Mouse (Mus musculus) CH12F3 (cell line): ENCODE data around the gene Tmem40.

Source experiments
- in situ Hi-C: fragments of 300-500 bp; cut with MboI; formaldehyde crosslinking; loops from 2 replicates; pipeline ENCODE4 v1.14.3; 2020; ENCODE audit warnings: low sequenced_read_pairs

The Tmem40 gene

DNA sequence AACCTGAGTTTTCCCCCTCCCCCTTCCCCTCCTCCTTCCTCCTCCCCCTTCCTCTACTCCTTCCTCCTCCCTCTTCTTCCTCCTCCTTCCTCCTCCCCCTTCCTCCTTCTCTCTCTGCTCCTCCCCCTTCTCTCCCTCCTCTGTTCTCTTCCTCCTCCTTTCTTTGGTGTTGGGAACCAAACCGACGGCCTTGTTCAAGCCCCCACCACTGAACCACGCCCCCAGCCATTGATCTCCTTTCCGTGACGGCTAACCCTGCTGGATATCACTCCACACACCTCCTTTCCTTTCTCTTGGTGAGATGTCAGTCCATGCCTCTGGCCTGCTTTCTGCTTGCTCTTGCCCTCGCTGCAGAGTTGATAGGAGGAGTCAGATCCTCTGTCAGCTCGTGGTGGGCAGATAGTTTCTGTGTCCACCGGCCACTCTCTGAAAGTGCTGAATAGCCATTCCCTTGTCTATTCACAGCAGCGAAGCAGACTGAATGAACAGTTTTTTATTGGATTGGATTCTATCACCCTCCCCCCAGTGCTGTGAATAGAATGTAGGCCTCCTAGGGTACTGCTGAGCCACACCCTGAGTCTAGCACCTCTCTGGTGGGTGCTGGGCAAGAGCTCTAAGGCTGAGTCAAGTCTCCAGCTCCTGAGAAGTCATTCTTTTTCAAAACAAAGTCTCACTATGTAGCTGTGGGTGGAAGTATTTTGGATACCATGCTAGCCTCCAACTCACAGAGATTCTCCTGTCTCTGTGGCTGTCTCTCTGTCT, at the start of gene Tmem40:
Gene Tmem40, minus strand, starts transcription at position 416 of the 762 bp plus-strand sequence.
- in situ Hi-C loops: no loop called here

DNA sequence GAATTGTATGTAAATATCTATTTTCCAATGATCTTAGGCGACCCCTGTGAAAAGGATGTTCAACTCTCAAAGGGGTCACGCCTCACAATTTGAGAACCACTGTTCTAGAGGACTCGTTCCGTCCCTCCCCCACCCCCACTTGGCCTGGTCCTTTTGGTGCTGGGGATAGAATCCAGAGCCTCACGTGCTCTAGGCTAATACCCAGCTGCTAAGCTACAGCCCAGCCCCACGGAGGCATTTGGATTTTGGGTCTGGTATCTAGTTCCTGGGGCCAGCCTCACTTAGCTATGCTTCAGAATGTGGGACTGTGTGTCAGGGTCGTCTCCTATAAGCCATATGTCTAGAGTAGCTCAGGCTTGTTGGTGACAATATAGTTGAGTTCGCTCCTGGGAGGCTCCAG, 49.4 kb upstream of the Tmem40 start:
- in situ Hi-C loops: no loop called here

- in situ Hi-C loops: no loop called here
Measured at GRCm38 (mm10) chr6:115808488-115809231, 46.5 kb upstream of the Tmem40 start, which contains the start of gene Rpl32. Gene Rpl32, minus strand, starts transcription at chr6:115808747.

DNA sequence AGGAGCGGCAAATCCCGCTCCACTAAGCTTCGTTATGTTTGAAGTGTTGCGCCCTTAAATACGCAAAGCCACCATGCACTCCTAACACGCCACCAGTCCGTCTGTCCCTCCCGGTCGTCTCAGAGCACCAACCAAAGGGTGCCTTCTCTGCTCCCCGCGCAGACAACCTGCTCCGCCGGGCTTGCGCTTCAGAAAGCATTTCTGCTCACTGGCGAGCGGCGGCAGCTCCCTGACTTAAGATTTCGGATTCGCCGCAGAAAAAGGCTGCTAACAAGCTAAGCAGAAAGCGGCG, 45.9 kb upstream of the Tmem40 start:
- in situ Hi-C loops: no loop called here

- in situ Hi-C loops: no loop called here
Measured at GRCm38 (mm10) chr6:115807464-115808195, 45.4 kb upstream of the Tmem40 start.

DNA sequence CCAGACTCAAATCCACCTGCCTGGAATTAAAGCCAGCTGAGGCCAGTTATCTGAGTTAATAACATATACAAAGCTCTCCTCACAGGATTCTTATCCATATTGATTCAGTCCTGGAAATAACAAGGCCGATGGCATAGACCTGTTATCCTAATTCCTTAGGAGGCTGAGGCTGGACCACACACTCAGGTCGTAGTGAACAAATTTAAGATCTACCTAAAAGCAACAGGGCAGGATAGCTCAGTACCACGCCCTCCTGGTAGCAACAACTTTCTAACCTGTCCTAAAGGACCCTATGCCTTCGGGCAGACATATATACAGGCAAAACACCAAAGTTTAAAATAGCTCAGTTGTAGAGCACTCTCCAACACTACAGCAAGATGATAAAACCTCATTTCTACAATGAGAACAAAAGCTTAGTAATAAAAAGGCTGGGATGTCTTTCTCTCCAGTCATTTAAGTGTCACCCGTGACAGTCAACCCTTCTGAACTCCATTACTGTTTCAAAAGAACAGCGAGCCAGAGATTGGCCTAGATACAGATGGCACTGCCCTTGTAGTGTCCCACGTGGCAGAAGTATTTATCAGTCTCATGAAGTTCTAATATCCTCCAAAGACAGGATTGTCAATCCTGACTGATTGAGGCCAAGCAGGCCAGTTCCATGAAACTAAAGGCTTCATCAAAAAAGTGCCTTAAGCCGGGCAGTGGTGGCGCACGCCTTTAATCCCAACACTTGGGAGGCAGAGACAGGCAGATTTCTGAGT, 42.4 kb upstream of the Tmem40 start:
- in situ Hi-C loops: no loop called here

- in situ Hi-C loops: no loop called here
Measured at GRCm38 (mm10) chr6:115803541-115804382, 41.6 kb upstream of the Tmem40 start.

- in situ Hi-C loops: no loop called here
Measured at GRCm38 (mm10) chr6:115801811-115802210, 39.6 kb upstream of the Tmem40 start.

GRCm38 (mm10) chr6:115792691-115793215, 30.5 kb upstream of the Tmem40 start:
- in situ Hi-C loops: no loop called here

GRCm38 (mm10) chr6:115791842-115792686, 29.9 kb upstream of the Tmem40 start:
- in situ Hi-C loops: no loop called here

DNA sequence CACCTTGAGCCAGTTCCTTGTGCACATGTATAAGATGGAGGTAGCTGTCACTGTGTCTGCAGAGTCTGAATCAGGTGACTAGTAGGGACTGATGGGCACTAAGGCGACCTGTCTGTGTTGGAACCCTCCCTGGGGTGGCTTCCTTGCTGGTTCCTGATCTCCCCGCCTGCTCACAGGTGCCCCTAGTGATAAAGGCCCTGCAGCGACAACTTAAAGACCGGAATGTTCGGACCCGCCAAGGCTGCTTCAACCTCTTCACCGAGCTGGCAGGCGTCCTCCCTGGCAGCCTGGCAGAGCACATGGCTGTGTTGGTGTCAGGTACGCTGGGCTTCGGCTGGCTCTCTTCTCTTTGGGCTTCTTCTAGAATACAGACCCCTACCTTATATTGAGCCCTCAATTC, 28.8 kb upstream of the Tmem40 start:
- in situ Hi-C loops: no loop called here

DNA sequence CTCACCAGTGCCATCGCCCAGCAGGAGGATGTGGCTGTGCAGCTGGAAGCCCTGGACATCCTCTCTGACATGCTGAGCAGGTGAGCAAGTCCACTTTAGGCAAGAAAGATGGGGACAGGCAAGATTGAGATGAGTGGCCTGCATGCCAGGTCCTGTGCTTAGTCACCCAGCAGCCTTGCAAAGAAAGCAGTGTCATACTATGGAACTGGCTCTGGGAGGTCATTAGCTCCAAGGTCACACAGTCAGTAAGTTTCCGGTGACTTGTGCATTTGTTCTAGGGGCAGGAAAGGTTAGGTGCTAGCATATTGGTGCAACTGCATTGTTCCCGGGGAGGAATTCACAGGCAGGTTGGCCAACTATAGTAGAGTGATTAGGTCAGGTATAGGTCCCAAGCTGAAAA, 20.6 kb upstream of the Tmem40 start:
- in situ Hi-C loops: no loop called here

DNA sequence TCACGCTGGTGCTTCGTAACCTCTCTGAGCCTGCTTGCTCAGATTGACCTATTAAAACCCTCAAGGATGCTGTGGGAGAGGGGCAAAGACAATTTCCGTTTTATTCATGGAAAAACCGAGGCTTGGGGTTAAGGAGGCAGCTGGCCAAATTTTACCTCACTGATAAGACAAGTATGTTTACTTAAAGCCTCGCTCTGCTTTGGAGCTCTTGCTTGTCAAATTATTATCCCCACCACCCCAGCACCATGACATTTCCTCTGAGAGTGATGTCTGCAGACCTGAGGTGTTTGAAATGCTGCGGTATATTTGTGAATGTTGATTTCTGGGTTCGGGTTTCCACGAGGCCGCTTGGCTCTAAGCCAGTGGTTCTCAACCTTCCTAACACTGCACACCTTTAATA, 14.2 kb upstream of the Tmem40 start:
- in situ Hi-C loops: no loop called here

GRCm38 (mm10) chr6:115775838-115776237, 13.6 kb upstream of the Tmem40 start:
- in situ Hi-C loops: no loop called here

GRCm38 (mm10) chr6:115774501-115774921, 12.3 kb upstream of the Tmem40 start, which contains the start of gene Cand2:
Gene Cand2, plus strand, starts transcription at chr6:115774538.
- in situ Hi-C loops: no loop called here

DNA sequence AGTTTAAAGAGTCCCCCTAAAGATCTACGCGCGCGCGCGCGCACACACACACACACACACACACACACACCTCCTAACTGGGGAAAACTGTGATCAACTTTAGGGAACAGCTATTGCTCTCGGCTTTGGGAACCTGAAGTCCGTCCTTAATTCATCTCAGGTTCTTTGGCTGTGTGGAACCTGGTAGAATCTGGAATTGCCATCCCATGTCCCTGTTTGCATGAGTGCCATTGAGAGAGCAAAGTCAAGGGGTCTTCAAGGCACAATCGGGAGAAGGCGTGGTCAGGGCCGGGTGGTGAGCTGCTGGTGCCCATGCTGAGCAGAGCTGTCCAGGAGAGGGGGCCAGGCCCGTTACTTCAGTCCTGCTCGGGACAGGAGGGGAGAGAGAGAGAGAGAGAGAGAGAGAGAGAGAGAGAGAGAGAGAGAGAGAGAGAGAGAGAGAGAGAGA, 11.8 kb upstream of the Tmem40 start:
- in situ Hi-C loops: no loop called here

DNA sequence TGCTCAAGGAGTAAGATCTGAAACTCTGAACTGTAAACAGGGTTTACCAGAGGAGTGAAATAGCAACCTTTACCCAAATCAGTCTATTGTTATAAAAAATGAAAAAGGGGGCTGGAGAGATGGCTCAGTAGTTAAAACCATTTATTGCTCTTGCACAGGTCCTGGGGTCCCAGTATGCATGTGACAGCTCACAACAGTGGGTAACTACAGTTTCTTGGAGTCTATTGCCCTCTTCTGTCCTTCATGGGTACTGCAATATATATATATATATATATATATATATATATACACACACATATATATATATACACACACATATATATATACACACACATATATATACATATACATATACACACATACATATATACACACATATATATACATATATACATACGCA, 10.4 kb upstream of the Tmem40 start:
- in situ Hi-C loops: no loop called here

- in situ Hi-C loops: no loop called here
Measured at GRCm38 (mm10) chr6:115772201-115772600, 10.0 kb upstream of the Tmem40 start.

GRCm38 (mm10) chr6:115770852-115771251, 8.6 kb upstream of the Tmem40 start:
- in situ Hi-C loops: no loop called here
